Mouse (Mus musculus): ENCODE results near the gene Fxyd1.

The Fxyd1 gene

GRCm38 (mm10) chr7:31077885-31078445 lies 21.0 kb upstream of the Fxyd1 start:
- no peak for DNase-seq (ENCODE audit: low spot score in 2 of 2)

- DNase-seq (ENCODE audit: low spot score in 2 of 2): no peak
Observed at GRCm38 (mm10) chr7:31077470-31077869, 20.5 kb upstream of the Fxyd1 start.

GRCm38 (mm10) chr7:31076492-31076891 lies 19.5 kb upstream of the Fxyd1 start, which contains the start of gene Fxyd3:
Gene Fxyd3 (minus strand): TSS chr7:31076704.
- peak; percentile 70 to 76 for DNase-seq (ENCODE audit: low spot score in 2 of 2)

- no peak for DNase-seq (ENCODE audit: low spot score in 2 of 2)
Observed at GRCm38 (mm10) chr7:31074713-31075069, 17.7 kb upstream of the Fxyd1 start.

- no peak for DNase-seq (ENCODE audit: low spot score in 2 of 2)
Observed at GRCm38 (mm10) chr7:31074061-31074712, 17.2 kb upstream of the Fxyd1 start.

GRCm38 (mm10) chr7:31073546-31073945 lies 16.5 kb upstream of the Fxyd1 start:
- no peak for DNase-seq (ENCODE audit: low spot score in 2 of 2)

- no peak for DNase-seq (ENCODE audit: low spot score in 2 of 2)
Observed at GRCm38 (mm10) chr7:31072326-31072725, 15.3 kb upstream of the Fxyd1 start.

GRCm38 (mm10) chr7:31070324-31070723 lies 13.3 kb upstream of the Fxyd1 start:
- DNase-seq (ENCODE audit: low spot score in 2 of 2): no peak

GRCm38 (mm10) chr7:31069491-31069890 lies 12.5 kb upstream of the Fxyd1 start:
- no peak for DNase-seq (ENCODE audit: low spot score in 2 of 2)

GRCm38 (mm10) chr7:31067836-31068235 lies 10.8 kb upstream of the Fxyd1 start:
- DNase-seq (ENCODE audit: low spot score in 2 of 2): no peak

- no peak for DNase-seq (ENCODE audit: low spot score in 2 of 2)
Observed at GRCm38 (mm10) chr7:31063074-31063560, 6.1 kb upstream of the Fxyd1 start.

- DNase-seq (ENCODE audit: low spot score in 2 of 2): no peak
Observed at GRCm38 (mm10) chr7:31060621-31061010, 3.6 kb upstream of the Fxyd1 start.

GRCm38 (mm10) chr7:31059919-31060620 lies 3.1 kb upstream of the Fxyd1 start:
- DNase-seq (ENCODE audit: low spot score in 2 of 2): no peak

GRCm38 (mm10) chr7:31059108-31059507 lies 2.1 kb upstream of the Fxyd1 start, which contains the start of gene Lgi4:
Gene Lgi4 (plus strand): TSS chr7:31059342.
- DNase-seq (ENCODE audit: low spot score in 2 of 2): peak; percentile 83 to 85

- no peak for DNase-seq (ENCODE audit: low spot score in 2 of 2)
Observed at GRCm38 (mm10) chr7:31058211-31058610, 1.2 kb upstream of the Fxyd1 start.

GRCm38 (mm10) chr7:31057730-31058129 lies 731 bp upstream of the Fxyd1 start:
- no peak for DNase-seq (ENCODE audit: low spot score in 2 of 2)

GRCm38 (mm10) chr7:31056448-31056847 lies 551 bp downstream of the Fxyd1 start:
- no peak for DNase-seq (ENCODE audit: low spot score in 2 of 2)

- DNase-seq (ENCODE audit: low spot score in 2 of 2): no peak
Observed at GRCm38 (mm10) chr7:31055883-31056282, 1.1 kb downstream of the Fxyd1 start.

GRCm38 (mm10) chr7:31055354-31055824 lies 1.6 kb downstream of the Fxyd1 start:
- peak in 1 of 2 experiments; percentile 78 for DNase-seq (ENCODE audit: low spot score in 2 of 2)

- DNase-seq (ENCODE audit: low spot score in 2 of 2): no peak
Observed at GRCm38 (mm10) chr7:31054661-31055320, 2.2 kb downstream of the Fxyd1 start.

GRCm38 (mm10) chr7:31053882-31054447 lies 3.0 kb downstream of the Fxyd1 start:
- no peak for DNase-seq (ENCODE audit: low spot score in 2 of 2)

All from urinary bladder, adult 18-20 months (tissue).